Mouse (Mus musculus): Measurements from ENCODE around the gene Slc26a8. TPM values are rescaled to one million over a fixed set of nuclear protein-coding genes. Genes with fewer than 3 reads are reported as not detected.

Gene Slc26a8
- total RNA-seq, 1 experiment, result 1.1 TPM

DNA sequence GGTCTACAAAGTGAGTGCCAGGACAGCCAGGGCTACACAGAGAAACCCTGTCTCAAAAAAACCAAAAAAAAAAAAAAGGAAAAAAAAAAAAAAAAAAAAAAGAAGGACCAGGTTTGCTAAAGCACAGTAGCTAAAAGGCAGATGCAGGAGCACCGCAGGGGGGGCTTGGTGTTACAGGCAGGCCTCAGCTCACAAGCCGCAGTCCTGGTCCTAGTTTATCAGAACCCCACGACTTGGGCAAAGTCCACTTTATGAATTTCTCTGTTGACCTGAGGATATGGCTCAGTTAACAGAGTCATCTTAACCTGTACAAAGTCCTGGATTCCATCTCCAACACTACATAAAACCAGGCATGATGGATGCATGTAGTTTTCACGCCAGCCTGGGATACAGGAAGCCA is 74.7 kb downstream of the Slc26a8 start:
- Histone ChIP-seq H3K9me3 (ENCODE audit: control insufficient read depth, insufficient read depth, low read depth, low read length) (no peaks in the 10 kb centered on the region), H3K4me3 (ENCODE audit: insufficient read depth in 1 of 2, low read depth in 1 of 2, low read length in 2 of 2, poor library complexity in 1 of 2, severe bottlenecking in 1 of 2) (no peak overlapping the region), H3K4me1 (ENCODE audit: control insufficient read depth in 2 of 2, insufficient read depth in 2 of 2, low read length in 2 of 2, poor library complexity in 1 of 2) (peaks cover 0 to 5% of the 10 kb centered on the region in 2 experiments; a peak in 1 of 4 replicates), H3K9ac (ENCODE audit: insufficient read depth, low read depth, low read length, poor library complexity, severe bottlenecking) (no peak overlapping the region), H3K27ac (ENCODE audit: insufficient read depth, low read depth, low read length, poor library complexity, severe bottlenecking) (no peak overlapping the region), H3K36me3 (ENCODE audit: control insufficient read depth, insufficient read depth, low read length, poor library complexity, severe bottlenecking) (peaks cover 18% of the 10 kb centered on the region)
- DNase-seq (ENCODE audit: low read depth, low spot score), result no peak
- TF ChIP-seq ZNF384 (IDR thresholded peaks at IDR 0.05; ENCODE audit: low read depth, low read length), result peak; percentile 71
- no peak for TF ChIP-seq HCFC1 (IDR thresholded peaks at IDR 0.05; ENCODE audit: borderline replicate concordance, insufficient read depth, low read length)
- in situ Hi-C loops (cut with MboI; ENCODE audit: low sequenced_read_pairs in 2 of 2, unreplicated experiment in 2 of 2), result no loop called here

DNA sequence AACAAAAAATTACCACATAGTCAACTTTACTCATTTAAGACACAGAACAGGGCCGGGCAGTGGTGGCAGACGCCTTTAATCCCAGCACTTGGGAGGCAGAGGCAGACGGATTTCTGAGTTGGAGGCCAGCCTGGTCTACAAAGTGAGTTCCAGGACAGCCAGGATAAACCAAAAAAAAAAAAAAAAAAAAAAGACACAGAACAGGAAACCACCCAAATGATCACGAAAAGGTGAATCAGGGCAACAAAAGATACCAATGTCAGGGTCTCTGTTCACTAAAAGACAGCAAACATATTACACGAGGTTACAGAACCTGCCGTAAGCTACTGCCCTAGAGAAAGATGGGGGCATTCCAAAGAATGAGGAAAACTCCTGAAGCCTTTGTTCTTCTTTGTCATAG is 76.9 kb downstream of the Slc26a8 start:
- in situ Hi-C loops (cut with MboI; ENCODE audit: low sequenced_read_pairs in 2 of 2, unreplicated experiment in 2 of 2), result no loop called here
- H3K4me1 ChIP-seq (ENCODE audit: control insufficient read depth in 2 of 2, insufficient read depth in 2 of 2, low read length in 2 of 2, poor library complexity in 1 of 2), result peaks cover 0 to 4% of the 10 kb centered on the region in 2 experiments; a peak in 1 of 4 replicates
- TF ChIP-seq ZC3H11A (IDR thresholded peaks at IDR 0.05; ENCODE audit: borderline replicate concordance, low read depth, low read length) (no peak), HCFC1 (IDR thresholded peaks at IDR 0.05; ENCODE audit: borderline replicate concordance, insufficient read depth, low read length) (no peak), CHD2 (IDR thresholded peaks at IDR 0.05; ENCODE audit: low read depth, low read length) (no peak), MAFK (IDR thresholded peaks at IDR 0.05; ENCODE audit: insufficient read depth, low read depth, low read length) (no peak), ZNF384 (IDR thresholded peaks at IDR 0.05; ENCODE audit: low read depth, low read length) (no peak)
- no peak overlapping the region for H3K9ac ChIP-seq (ENCODE audit: insufficient read depth, low read depth, low read length, poor library complexity, severe bottlenecking)
- no peak for DNase-seq (ENCODE audit: low read depth, low spot score)
- H3K9me3 ChIP-seq (ENCODE audit: control insufficient read depth, insufficient read depth, low read depth, low read length), result no peaks in the 10 kb centered on the region
- no peak overlapping the region for H3K4me3 ChIP-seq (ENCODE audit: insufficient read depth in 1 of 2, low read depth in 1 of 2, low read length in 2 of 2, poor library complexity in 1 of 2, severe bottlenecking in 1 of 2)
- no peak overlapping the region for H3K27ac ChIP-seq (ENCODE audit: insufficient read depth, low read depth, low read length, poor library complexity, severe bottlenecking)
- H3K36me3 ChIP-seq (ENCODE audit: control insufficient read depth, insufficient read depth, low read length, poor library complexity, severe bottlenecking), result peaks cover 18% of the 10 kb centered on the region

DNA sequence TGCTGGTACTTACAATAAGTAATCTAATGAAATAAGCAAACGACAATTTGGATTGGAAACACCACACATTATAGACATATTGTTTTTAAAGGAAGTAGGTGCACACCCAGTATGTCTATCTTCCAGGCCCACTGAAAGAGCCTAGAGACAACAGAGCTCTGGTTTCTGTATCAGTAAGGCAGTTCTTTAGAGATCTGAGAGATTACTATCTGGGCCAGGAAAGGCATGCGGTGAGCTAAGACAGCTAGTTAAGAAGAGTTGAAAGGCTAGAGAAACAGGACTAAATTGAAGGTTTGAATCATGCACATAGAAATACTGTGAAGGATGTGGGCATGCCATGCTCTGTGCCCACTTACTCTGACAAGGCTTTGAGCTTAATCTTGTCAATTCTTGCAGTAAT is 77.4 kb downstream of the Slc26a8 start:
- Histone ChIP-seq H3K9ac (ENCODE audit: insufficient read depth, low read depth, low read length, poor library complexity, severe bottlenecking) (no peak overlapping the region), H3K4me1 (ENCODE audit: control insufficient read depth in 2 of 2, insufficient read depth in 2 of 2, low read length in 2 of 2, poor library complexity in 1 of 2) (0 out of 4 replicates have a peak, but pooled peaks cover 0 to 2% of the 10 kb centered on the region in 2 experiments), H3K4me3 (ENCODE audit: insufficient read depth in 1 of 2, low read depth in 1 of 2, low read length in 2 of 2, poor library complexity in 1 of 2, severe bottlenecking in 1 of 2) (no peak overlapping the region), H3K9me3 (ENCODE audit: control insufficient read depth, insufficient read depth, low read depth, low read length) (no peaks in the 10 kb centered on the region), H3K36me3 (ENCODE audit: control insufficient read depth, insufficient read depth, low read length, poor library complexity, severe bottlenecking) (peaks cover 22% of the 10 kb centered on the region), H3K27ac (ENCODE audit: insufficient read depth, low read depth, low read length, poor library complexity, severe bottlenecking) (no peak overlapping the region)
- DNase-seq (ENCODE audit: low read depth, low spot score), result no peak
- in situ Hi-C loops (cut with MboI; ENCODE audit: low sequenced_read_pairs in 2 of 2, unreplicated experiment in 2 of 2), result no loop called here
- TF ChIP-seq HCFC1 (IDR thresholded peaks at IDR 0.05; ENCODE audit: borderline replicate concordance, insufficient read depth, low read length), result no peak

DNA sequence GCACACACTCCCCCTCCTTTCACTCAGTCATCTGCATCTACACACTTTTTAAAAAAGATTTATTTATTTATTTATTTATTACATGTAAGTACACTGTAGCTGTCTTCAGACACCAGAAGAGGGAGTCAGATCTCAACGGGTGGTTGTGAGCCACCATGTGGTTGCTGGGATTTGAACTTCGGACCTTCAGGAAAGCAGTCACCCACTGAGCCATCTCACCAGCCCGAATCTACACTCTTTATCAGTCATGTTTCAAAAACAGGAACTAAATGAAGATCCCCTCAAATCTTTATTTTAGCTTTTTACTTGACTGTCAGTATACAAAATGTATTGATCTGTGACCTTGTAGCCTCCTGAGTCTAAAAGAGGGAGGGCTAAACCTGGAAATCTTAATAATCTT is 80.5 kb downstream of the Slc26a8 start:
- Histone ChIP-seq H3K36me3 (ENCODE audit: control insufficient read depth, insufficient read depth, low read length, poor library complexity, severe bottlenecking) (peaks cover 29% of the 10 kb centered on the region), H3K4me3 (ENCODE audit: insufficient read depth in 1 of 2, low read depth in 1 of 2, low read length in 2 of 2, poor library complexity in 1 of 2, severe bottlenecking in 1 of 2) (no peak overlapping the region), H3K9ac (ENCODE audit: insufficient read depth, low read depth, low read length, poor library complexity, severe bottlenecking) (no peak overlapping the region), H3K27ac (ENCODE audit: insufficient read depth, low read depth, low read length, poor library complexity, severe bottlenecking) (no peak overlapping the region), H3K4me1 (ENCODE audit: control insufficient read depth in 2 of 2, insufficient read depth in 2 of 2, low read length in 2 of 2, poor library complexity in 1 of 2) (0 out of 4 replicates have a peak, but pooled peaks cover 0 to 2% of the 10 kb centered on the region in 2 experiments), H3K9me3 (ENCODE audit: control insufficient read depth, insufficient read depth, low read depth, low read length) (no peaks in the 10 kb centered on the region)
- TF ChIP-seq ZC3H11A (IDR thresholded peaks at IDR 0.05; ENCODE audit: borderline replicate concordance, low read depth, low read length), result no peak
- TF ChIP-seq CHD2 (IDR thresholded peaks at IDR 0.05; ENCODE audit: low read depth, low read length), result no peak
- TF ChIP-seq MAFK (IDR thresholded peaks at IDR 0.05; ENCODE audit: insufficient read depth, low read depth, low read length), result no peak
- no peak for TF ChIP-seq HCFC1 (IDR thresholded peaks at IDR 0.05; ENCODE audit: borderline replicate concordance, insufficient read depth, low read length)
- TF ChIP-seq ZNF384 (IDR thresholded peaks at IDR 0.05; ENCODE audit: low read depth, low read length), result no peak
- in situ Hi-C loops (cut with MboI; ENCODE audit: low sequenced_read_pairs in 2 of 2, unreplicated experiment in 2 of 2), result no loop called here
- no peak for DNase-seq (ENCODE audit: low read depth, low spot score)

DNA sequence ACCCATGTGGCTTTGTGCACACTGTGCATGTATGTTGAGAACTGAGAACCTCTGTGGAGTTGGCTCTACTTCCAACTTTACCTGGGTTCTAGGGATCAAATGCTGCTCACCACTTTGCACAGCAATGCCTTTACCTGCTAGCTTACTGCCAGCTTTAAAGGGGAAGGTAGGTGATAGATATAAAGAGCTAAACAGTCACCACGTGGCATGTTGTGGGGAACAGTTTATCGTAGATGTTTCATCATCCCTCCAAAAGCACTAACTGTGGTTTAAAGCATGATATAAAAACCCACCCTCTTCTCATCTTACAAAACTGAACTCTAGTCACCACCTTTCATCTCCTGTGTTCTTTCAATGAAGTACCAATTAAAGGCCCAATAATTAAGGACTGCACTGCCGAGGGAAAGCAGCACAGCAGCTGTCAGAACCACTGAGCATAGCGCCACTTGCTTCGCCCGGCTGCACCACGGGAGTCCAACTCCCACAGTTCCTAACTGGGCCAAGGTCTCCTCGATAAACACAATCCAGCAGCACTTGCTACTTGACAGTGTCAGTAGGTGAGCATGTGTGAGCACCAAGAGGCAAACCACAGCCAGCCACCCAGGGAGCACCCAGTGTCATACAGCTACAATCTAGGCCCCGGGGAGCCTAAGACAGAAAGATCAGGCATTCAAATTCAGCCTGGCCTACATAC is 88.3 kb downstream of the Slc26a8 start:
- no peak for TF ChIP-seq CHD2 (IDR thresholded peaks at IDR 0.05; ENCODE audit: low read depth, low read length)
- TF ChIP-seq HCFC1 (IDR thresholded peaks at IDR 0.05; ENCODE audit: borderline replicate concordance, insufficient read depth, low read length), result no peak
- TF ChIP-seq ZC3H11A (IDR thresholded peaks at IDR 0.05; ENCODE audit: borderline replicate concordance, low read depth, low read length), result no peak
- no peak for TF ChIP-seq ZNF384 (IDR thresholded peaks at IDR 0.05; ENCODE audit: low read depth, low read length)
- TF ChIP-seq MAFK (IDR thresholded peaks at IDR 0.05; ENCODE audit: insufficient read depth, low read depth, low read length), result no peak
- peaks cover 62% of the 10 kb centered on the region for H3K36me3 ChIP-seq (ENCODE audit: control insufficient read depth, insufficient read depth, low read length, poor library complexity, severe bottlenecking)
- in situ Hi-C loops (cut with MboI; ENCODE audit: low sequenced_read_pairs in 2 of 2, unreplicated experiment in 2 of 2), result no loop called here

More for the DNA sequence above, 88.3 kb downstream of the Slc26a8 start:
- Histone ChIP-seq H3K9ac (ENCODE audit: insufficient read depth, low read depth, low read length, poor library complexity, severe bottlenecking) (no peak overlapping the region), H3K4me3 (ENCODE audit: insufficient read depth in 1 of 2, low read depth in 1 of 2, low read length in 2 of 2, poor library complexity in 1 of 2, severe bottlenecking in 1 of 2) (no peak overlapping the region), H3K9me3 (ENCODE audit: control insufficient read depth, insufficient read depth, low read depth, low read length) (no peaks in the 10 kb centered on the region), H3K4me1 (ENCODE audit: control insufficient read depth in 2 of 2, insufficient read depth in 2 of 2, low read length in 2 of 2, poor library complexity in 1 of 2) (no peaks in the 10 kb centered on the region), H3K27ac (ENCODE audit: insufficient read depth, low read depth, low read length, poor library complexity, severe bottlenecking) (no peak overlapping the region)
- no peak for DNase-seq (ENCODE audit: low read depth, low spot score)

Data from ES-E14 (cell line).